Mouse (Mus musculus) right cerebral cortex, adult 2 months (tissue): ENCODE results near the gene Slc35b1.

Experiments used
- DNase-seq, 2 experiments: peaks; one replicate each; pipeline ENCODE4 v3.0.0; 2021 to 2022; ENCODE audit warnings: low spot score in 2 of 2

The Slc35b1 gene

DNA sequence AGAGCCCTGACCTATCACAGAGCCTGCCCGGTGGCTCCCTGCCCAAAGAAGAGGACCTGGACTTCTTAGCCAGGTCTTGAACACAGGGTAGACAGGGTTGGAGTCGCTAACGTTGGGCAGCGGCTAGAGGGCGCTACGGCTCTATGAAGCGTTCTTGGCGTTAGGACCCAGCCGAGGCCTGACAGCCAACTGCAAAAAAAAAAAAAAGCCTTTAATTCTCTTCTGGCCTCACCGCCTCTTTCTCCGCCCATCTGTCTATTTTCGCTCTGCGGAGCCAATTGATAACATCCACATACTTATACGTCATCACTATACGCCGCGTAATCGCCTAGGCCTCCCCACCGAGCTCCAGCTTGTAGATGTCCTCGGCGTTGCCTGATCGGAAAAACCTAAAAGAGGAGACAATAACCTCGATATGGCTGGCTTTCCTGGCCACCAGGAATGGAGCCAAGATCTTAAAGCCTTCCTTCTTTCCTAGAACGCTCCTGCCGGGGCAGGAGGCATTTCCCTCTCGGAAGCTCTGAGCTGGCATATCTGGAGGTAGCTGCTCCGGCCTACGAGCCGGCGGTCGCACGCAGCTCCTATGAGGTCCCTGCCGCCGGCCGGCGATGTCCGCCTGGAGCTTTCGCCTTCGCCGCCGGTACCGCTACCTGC, at the start of gene Slc35b1:
Gene Slc35b1, plus strand, starts transcription at position 374 of the 654 bp plus-strand sequence.
- DNase-seq: peak; percentile 96 to 99

GRCm38 (mm10) chr11:95336568-95337128, 47.8 kb upstream of the Slc35b1 start, which contains the start of gene Fam117a:
Gene Fam117a (plus strand): TSS chr11:95337018.
- DNase-seq: peak; percentile 61

DNA sequence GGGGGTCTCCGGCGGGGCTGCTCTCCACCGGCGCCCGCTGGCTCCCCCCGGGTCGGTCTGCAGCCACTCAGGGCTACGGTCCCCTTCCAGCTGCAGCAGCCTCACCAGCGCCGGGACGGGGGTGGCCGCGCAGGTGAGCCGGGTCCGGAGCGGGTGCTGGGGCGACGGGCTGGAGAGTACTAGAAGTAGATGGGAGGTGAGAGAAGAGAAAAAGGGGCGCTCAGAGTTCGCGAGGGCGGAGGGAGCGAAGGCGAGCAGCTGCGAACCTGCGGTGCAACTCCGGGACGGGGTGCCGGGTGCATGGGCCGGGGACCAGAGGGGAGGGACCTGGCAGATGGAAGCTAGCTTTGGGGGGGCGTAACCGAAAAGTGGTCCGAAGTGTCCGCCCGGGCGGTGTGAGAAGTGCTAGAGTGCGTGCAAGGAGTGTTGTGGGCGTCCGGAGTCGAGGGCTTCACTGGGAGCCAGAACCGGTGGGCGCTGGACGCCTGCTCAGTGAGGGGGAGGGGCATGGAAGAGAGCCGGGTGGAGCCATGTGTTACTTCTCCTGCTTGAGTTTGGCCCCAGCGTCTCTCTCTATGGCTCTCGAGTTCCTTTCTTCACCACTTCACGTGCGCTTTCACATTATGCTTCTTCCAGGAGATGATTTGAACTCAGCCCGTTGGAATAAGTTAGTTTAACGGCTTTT, 47.2 kb upstream of the Slc35b1 start:
- peak; percentile 31 to 39 for DNase-seq

GRCm38 (mm10) chr11:95337846-95338342, 46.6 kb upstream of the Slc35b1 start:
- DNase-seq: no peak

- no peak for DNase-seq
Observed at GRCm38 (mm10) chr11:95339471-95340021, 44.9 kb upstream of the Slc35b1 start.

DNA sequence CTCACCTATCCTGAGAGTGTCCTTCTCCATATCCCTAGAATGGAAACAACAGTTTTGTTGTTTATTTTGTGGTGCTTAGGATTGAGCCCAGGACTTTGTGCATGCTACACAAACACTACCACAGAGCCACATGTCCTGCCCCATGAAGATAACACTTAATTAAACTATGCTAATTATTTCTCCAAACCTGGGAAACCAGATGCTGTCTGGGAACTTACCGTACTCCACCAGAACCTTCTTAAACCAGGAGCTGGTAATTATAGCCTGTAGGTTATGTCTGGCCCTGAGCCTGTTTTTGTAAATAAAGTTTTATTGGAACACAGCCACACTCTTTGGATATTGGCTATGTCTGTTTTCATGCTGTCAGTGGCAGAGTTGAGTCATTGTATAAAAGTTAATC, 44.2 kb upstream of the Slc35b1 start:
- DNase-seq: no peak

GRCm38 (mm10) chr11:95340664-95341063, 43.8 kb upstream of the Slc35b1 start:
- no peak for DNase-seq

DNA sequence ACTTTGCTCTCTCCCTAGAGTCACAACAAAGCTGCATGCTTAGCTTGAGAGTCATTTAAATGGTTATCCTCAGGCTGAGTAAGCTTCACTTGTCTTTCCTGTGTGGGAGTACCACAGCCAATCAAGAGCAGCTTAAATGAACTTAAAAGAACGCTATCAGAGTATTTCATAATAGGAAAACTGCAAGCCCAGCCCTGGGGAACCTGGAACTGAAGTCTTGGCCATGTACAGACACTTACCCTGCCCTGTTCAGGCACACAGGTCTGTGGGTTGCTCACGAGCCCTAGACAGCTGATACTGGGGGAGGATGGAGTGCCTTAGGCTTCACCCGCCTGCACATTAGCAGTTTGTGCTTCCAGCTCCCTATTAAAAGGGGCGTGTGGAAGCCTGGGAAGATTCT, 41.3 kb upstream of the Slc35b1 start:
- DNase-seq: peak in 1 of 2 experiments; percentile 29

DNA sequence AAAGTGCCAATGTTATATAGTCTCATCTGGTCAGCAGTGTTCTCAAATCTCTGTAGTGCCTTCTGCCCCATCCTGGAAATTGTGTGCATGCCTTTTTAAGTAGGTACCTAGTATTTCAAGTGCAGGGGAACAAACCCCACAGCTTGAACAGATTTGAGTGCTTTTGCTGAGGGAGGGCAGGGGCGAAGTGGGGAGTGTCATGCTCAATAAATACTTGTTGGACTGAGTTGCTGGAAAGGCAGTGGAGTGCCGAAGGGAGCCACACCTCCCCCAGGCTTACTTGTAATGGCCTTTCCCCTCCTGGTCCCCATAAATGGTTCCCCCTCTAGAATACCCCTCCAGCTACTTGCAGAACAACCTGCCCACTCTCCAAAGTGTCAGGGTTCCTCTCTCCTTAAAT, 40.3 kb upstream of the Slc35b1 start:
- DNase-seq: no peak

DNA sequence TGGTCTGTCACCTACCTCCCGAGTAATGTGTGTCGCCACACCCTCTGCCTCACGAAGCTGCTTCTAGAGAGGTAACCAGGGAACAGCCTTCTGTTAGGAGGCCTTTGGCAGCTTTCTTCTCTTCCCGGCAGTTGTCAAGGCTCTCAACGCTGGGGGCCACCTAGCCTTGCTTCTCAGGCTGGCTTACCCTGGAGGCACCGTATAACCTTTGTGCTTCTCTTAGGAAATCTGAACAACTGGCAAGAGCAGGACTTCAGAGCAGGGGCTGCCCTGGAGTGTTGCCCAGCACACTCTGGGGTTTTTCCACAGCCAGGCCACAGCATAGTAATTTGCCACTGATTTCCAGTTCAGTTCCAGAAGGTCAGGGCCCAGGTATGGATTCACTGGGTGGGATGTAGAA, 34.2 kb upstream of the Slc35b1 start:
- no peak for DNase-seq

GRCm38 (mm10) chr11:95350960-95351359, 33.5 kb upstream of the Slc35b1 start:
- no peak for DNase-seq

DNA sequence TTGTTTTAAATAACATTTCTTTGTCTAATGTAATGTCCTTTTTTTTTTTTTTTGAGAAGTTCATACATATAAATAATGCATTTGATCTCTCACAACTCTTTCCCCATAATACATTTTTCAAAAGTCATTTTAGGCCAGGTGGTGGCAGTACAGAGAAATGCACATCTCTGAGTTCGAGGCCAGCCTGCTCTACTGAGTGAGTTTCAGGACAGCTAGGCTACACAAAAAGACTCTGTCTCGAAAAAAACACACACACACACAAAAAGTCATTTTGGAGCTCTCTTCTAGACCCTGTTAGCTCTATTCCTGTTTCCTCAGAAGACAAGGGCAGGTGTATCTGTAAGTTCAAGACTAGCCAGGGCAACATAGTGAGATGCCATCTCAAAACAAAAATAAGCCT, 31.8 kb upstream of the Slc35b1 start:
- no peak for DNase-seq

- no peak for DNase-seq
Observed at GRCm38 (mm10) chr11:95353226-95353625, 31.3 kb upstream of the Slc35b1 start.

GRCm38 (mm10) chr11:95354228-95354944, 30.1 kb upstream of the Slc35b1 start:
- DNase-seq: no peak

- no peak for DNase-seq
Observed at GRCm38 (mm10) chr11:95354945-95355660, 29.4 kb upstream of the Slc35b1 start.

GRCm38 (mm10) chr11:95355661-95356011, 28.9 kb upstream of the Slc35b1 start:
- DNase-seq: no peak

- no peak for DNase-seq
Observed at GRCm38 (mm10) chr11:95356039-95356438, 28.5 kb upstream of the Slc35b1 start.

- DNase-seq: no peak
Observed at GRCm38 (mm10) chr11:95356469-95357273, 27.8 kb upstream of the Slc35b1 start.

DNA sequence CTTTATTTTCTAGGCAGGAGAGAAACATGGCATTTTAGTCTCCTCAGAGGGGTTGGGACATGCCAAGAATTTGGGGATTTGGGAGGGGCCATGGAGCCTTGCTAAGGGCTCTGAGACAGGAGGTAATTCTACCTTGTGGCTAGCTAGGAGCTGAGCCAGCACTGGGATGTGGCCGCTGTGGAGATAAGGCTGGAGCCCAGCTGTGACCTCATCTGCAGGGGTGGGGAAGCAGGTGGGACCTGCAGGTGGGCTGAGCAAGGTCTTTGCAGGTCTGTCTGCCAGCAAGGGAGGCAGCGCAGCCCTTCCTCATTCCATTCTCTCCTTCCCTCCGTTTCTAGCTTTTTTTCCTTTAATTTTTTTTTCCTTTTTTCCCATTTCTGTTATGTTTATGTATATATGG, 26.2 kb upstream of the Slc35b1 start:
- no peak for DNase-seq

GRCm38 (mm10) chr11:95364388-95364787, 20.1 kb upstream of the Slc35b1 start:
- DNase-seq: no peak
